In genomic region chr3:81932141-81933101, GRCm38 (mm10) we compare ENCODE assay signal across 8 mouse cellular contexts. TPM values are rescaled to one million over a fixed set of nuclear protein-coding genes. Genes with fewer than 3 reads are reported as not detected.
DNase-seq lines count a peak whose midpoint lies in the region; ATAC-seq lines count a peak whose summit lies in the region.

Gene Ctso (plus strand): TSS chr3:81932601.

- intact Hi-C loops in left cerebral cortex, postnatal 25 days (cut with DNase I) = loop anchor here (2.0 to 5.0 kb wide), 2 partner anchors 96 to 415 kb away; no protein-coding TSS in a partner anchor

- peak; percentile 93 for DNase-seq in adrenal gland, postnatal 10 days
- DNase-seq in embryonic facial prominence, embryonic 10.5 days (ENCODE audit: low spot score) = peak; percentile 85
- no peak for DNase-seq in gonadal fat pad, adult 2 months (ENCODE audit: low read depth)
- DNase-seq in left cerebral cortex, postnatal 25 days (ENCODE audit: low spot score in 2 of 2) = peak; percentile 78 to 88
- peak; percentile 79 for DNase-seq in mesoderm, embryonic 11.5 days (ENCODE audit: low read depth, low spot score)
- DNase-seq in right cerebral cortex, postnatal 25 days = peak; percentile 78
- DNase-seq in urinary bladder, postnatal 36 days (ENCODE audit: low spot score in 2 of 2) = peak; percentile 86

- H3K4me2 ChIP-seq in intestine, embryonic 16.5 days (ENCODE audit: low read depth, low read length) = peak within 1 kb of the TSS; percentile 45

- H3K27me3 ChIP-seq in embryonic facial prominence, embryonic 10.5 days (replicated peaks; ENCODE audit: low read depth, poor library complexity, severe bottlenecking) = no peaks in the 10 kb centered on the region
- no peaks in the 10 kb centered on the region for H3K27me3 ChIP-seq in intestine, embryonic 16.5 days (replicated peaks; ENCODE audit: control insufficient read depth, insufficient read depth, low read length)

- no peaks in the 10 kb centered on the region for H3K9me3 ChIP-seq in embryonic facial prominence, embryonic 10.5 days
- no peaks in the 10 kb centered on the region for H3K9me3 ChIP-seq in intestine, embryonic 16.5 days (ENCODE audit: control insufficient read depth, low read length)

- peak within 1 kb of the TSS; percentile 70 for H3K4me3 ChIP-seq in embryonic facial prominence, embryonic 10.5 days
- peak within 1 kb of the TSS; percentile 68 for H3K4me3 ChIP-seq in intestine, embryonic 16.5 days (ENCODE audit: low read length)

- peak; percentile 99 for ATAC-seq in intestine, embryonic 16.5 days

- 0 out of 2 replicates have a peak, but pooled peaks cover 8% of the 10 kb centered on the region for H3K4me1 ChIP-seq in embryonic facial prominence, embryonic 10.5 days
- no peaks in the 10 kb centered on the region for H3K4me1 ChIP-seq in intestine, embryonic 16.5 days (ENCODE audit: control insufficient read depth, insufficient read depth, low read length)

- H3K27ac ChIP-seq in embryonic facial prominence, embryonic 10.5 days (replicated peaks) = peak within 1 kb of the TSS; percentile 91
- peak within 1 kb of the TSS; percentile 88 for H3K27ac ChIP-seq in intestine, embryonic 16.5 days (ENCODE audit: low read length)

- WGBS in embryonic facial prominence, embryonic 10.5 days = 13% methylated on average over 27 of the region's 27 CpGs
- WGBS in intestine, embryonic 16.5 days = 11% methylated on average over 27 of the region's 27 CpGs

- H3K9ac ChIP-seq in intestine, embryonic 16.5 days (ENCODE audit: low read depth, low read length) = peak within 1 kb of the TSS; percentile 94

- no peaks in the 10 kb centered on the region for H3K36me3 ChIP-seq in embryonic facial prominence, embryonic 10.5 days (replicated peaks)
- no peaks in the 10 kb centered on the region for H3K36me3 ChIP-seq in intestine, embryonic 16.5 days (ENCODE audit: control insufficient read depth, insufficient read depth, low read length)

RNA-seq across cellular contexts. Expression of gene Ctso, which starts in this region (rescaled TPM):
- total RNA-seq in adrenal gland, postnatal 10 days (2021) = 10 to 100 TPM; 29.4 to 36.3 TPM
- 3.2 and 5.3 TPM in 2 replicates for polyA plus RNA-seq in embryonic facial prominence, embryonic 10.5 days (2016; fragmentation: Nextera tagmentation; extraction: Ambion mirVana)
- polyA plus RNA-seq in gonadal fat pad, adult 2 months (2012; rRNA removed) = 17.8 and 20.6 TPM in 2 replicates
- polyA plus RNA-seq in intestine, embryonic 16.5 days (2015; fragmentation: Nextera tagmentation; extraction: Ambion mirVana) = 19.6 and 23.8 TPM in 2 replicates
- 10 to 100 TPM; 15.3 to 15.5 TPM for total RNA-seq in left cerebral cortex, postnatal 25 days (2021)
